Comparison of ENCODE assay signal across 8 mouse cellular contexts in the genomic region with DNA sequence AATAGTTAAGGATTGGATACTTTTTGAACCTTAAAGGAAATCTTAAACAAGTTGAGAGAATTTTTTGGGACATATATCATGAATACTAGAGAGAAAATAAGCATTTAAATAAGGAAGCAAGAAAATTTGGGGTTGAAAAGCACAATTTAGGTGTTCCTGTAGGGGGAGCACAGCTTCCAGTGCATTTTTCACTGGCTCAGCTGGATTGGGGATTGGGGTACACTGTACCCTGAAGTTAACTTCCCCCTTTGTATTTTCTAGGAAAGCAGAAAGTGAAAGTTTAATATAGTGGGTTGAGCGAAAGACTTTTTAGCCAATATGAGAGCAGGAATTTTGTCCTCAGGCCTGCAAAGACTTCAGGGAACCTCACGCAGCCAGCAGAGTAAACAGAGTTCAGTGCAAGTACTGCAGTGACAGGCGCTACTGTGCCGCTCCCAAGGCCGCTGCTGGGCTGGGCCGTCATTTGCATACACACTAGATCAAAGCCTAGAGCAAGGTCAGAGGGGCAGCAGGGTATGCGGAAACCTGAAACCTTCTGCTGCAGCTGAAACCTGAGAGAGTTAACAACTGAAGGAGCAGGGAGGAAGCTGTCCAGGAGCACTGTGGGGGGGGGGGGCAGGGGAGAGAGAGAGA.
DNase-seq lines count a peak whose midpoint lies in the region; ATAC-seq lines count a peak whose summit lies in the region.

No protein-coding gene starts in this region.

- no peak overlapping the region for H3K9ac ChIP-seq in heart, embryonic 15.5 days

- H3K4me1 ChIP-seq in heart, embryonic 15.5 days (replicated peaks): no peaks in the 10 kb centered on the region; the same call in 1 of the 2 replicates

- peak; percentile 47; the same call in 1 of the 2 replicates for ATAC-seq in frontal cortex, adult (ENCODE audit: low TSS enrichment)
- ATAC-seq in heart, embryonic 15.5 days (replicated peaks; ENCODE audit: insufficient number of reproducible peaks, insufficient read depth, low FRiP score, low read depth): peak; percentile 53; the same call in 1 of the 2 replicates

- H3K9me3 ChIP-seq in heart, embryonic 15.5 days (replicated peaks): no peaks in the 10 kb centered on the region

- peak overlapping the region; percentile 41 for H3K4me2 ChIP-seq in heart, embryonic 15.5 days

- H3K36me3 ChIP-seq in heart, embryonic 15.5 days: no peaks in the 10 kb centered on the region

- no peak for DNase-seq in frontal cortex, adult 2 months (ENCODE audit: extremely low spot score in 1 of 2, low spot score in 1 of 2)
- peak; percentile 85 for DNase-seq in embryo, embryonic 10 days (ENCODE audit: low spot score)
- peak; percentile 12 to 41 for DNase-seq in kidney, postnatal 36 days
- DNase-seq in mesoderm, embryonic 11.5 days (ENCODE audit: low read depth, low spot score): peak; percentile 77
- no peak for DNase-seq in urinary bladder, postnatal 4 days (ENCODE audit: low spot score in 2 of 2)
- no peak for DNase-seq in left cerebral cortex, adult 9 months (ENCODE audit: low spot score in 2 of 2)

- peak overlapping the region; percentile 25; the same call in 1 of the 2 replicates for H3K4me3 ChIP-seq in heart, embryonic 15.5 days

- no peak overlapping the region for H3K27ac ChIP-seq in heart, embryonic 15.5 days

- 4% methylated on average over 7 of the region's 7 CpGs for WGBS in heart, embryonic 15.5 days

- H3K27me3 ChIP-seq in heart, embryonic 15.5 days: no peaks in the 10 kb centered on the region

Comparison
In these comparisons a context has a peak if more than half of its experiments do, and no peak if none do; other contexts are left out.
1. DNase-seq: peak in embryo, embryonic 10 days (single experiment), kidney, postnatal 36 days (2 of 2) and mesoderm, embryonic 11.5 days (single experiment); none in frontal cortex, adult 2 months (0 of 2), urinary bladder, postnatal 4 days (0 of 2) and left cerebral cortex, adult 9 months (0 of 2).